Mouse (Mus musculus): ENCODE measurements around the gene Pold4.
A peak's percentile ranks its signal among the peaks of the same experiment; 100 is the strongest.

Pold4 gene

DNA sequence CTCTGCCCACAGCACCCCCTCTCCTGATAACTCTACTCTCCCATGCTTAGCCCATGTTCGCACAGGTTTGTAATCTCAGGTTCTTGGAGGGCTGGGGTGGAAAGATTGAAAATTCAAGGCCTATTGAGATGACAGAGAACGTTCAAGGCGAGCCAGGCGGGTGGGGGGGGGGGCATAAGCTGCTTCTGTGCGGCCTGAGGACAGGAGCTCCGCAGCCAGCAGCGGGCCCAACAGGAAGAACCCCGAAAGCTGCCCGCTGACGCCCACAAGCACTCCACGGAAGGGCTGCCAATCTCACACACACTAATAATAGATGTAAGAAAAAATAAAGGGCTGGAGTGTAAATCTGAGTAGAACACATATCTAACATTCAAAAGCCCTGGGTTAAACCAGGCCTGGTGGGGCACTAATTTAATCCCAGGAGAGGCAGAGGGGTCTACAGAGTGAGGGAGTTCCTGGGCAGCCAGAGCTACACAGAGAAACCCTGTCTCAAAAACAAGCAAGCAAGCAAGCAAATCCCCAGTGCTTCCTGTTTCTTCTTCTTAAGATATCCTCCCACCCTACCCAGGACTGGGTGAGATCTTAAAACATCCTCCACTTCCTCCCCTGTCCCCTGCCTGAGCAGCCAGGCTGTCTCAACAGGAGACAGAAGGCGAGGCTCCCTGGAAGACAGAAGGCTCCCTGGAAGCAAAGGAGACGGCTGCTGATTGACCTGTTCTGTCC, 27.9 kb upstream of the Pold4 start:
- DNase-seq (ENCODE audit: low read depth) = no peak

DNA sequence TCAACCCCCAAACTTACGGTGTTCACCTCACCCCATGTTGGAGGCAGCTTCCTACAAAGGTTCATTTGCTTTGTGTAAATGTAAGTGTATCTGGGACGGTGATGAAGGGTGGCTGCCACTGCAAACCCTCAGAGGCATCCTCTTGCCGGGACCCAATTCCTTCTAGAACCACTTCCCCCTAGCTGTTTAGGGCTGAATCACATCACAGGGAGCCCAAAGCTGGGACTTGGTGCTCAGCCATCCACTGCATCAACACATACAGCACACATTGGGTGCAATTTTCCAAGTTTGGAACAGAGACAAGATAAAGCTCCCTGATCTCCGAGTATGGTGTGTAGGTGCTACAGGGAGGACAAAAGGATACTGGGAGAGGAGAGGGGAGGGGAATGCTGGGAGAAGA, 26.8 kb upstream of the Pold4 start:
- DNase-seq (ENCODE audit: low read depth) = no peak

DNA sequence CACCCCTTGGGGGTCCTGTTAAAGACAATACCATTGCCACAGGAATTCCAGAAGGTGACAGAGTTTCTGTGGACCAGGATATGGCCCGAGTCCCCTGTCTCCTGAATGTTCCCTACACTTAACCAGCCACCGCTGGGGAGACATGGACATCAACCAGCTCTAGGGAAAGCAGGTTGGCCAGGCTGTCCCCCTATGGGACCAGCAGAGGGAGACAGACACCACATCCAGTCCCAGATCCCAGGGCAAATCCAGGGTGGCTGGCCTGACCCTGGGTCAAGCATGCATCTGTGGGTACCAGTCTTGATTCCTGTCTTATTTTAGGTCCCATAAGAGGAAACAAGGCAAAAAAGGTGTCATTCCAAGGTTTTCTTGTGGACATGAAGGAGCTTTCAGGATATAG, 24.7 kb upstream of the Pold4 start:
- no peak for DNase-seq (ENCODE audit: low read depth)

DNA sequence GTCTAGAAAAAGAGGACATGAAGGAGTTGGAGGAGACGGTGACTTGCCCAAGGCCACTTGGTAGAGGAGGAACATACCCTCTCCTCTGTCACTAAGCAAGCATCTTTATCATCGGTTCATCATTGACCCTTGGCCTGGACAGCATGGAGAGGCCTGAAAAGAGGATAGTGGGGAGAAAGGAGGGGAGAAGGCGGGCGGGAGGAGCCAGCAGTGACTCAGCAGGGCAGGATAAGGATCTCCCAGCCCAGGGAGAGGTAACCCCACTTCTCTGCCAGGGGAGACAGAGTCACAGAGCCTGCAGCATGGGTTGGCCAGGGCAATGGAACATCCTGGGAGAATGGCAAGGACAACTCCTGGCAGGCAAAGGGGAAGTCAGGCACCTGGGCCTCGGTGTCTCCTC, 23.1 kb upstream of the Pold4 start:
- no peak for DNase-seq (ENCODE audit: low read depth)

DNA sequence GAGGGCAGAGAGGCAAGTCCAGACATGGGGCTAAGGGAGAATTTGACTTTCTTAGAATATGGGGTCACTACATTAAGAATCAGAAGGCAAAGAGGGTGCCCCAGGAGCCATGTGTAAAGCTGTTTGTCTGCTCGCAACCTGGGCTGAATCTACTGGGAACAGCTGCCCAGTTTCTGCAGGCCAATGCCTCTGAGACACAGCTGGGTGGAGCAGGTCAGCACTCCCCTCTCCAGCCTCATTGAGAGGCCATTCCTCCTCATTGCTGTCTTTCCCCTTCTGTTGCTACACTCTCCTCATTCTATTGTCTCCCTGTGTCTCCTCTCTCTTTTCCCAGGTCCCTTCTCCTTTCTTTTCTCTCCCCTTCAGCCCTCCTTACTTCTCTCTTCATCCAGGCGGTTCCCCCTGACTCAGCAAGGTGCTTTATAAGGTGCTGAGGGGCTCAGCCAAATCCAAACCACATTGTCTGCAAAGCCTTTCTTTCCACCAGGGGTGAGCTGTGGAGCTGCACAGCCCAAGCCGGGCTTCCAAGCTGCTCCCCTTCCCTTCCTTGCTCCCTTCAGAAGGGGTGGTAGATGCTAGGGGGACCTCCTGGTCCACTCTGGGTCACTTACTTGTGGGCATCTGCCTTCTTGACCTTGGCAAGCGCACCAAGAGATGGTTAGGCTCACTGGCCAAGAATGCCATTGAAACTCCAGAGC, 19.7 kb upstream of the Pold4 start:
- DNase-seq (ENCODE audit: low read depth) = no peak

DNA sequence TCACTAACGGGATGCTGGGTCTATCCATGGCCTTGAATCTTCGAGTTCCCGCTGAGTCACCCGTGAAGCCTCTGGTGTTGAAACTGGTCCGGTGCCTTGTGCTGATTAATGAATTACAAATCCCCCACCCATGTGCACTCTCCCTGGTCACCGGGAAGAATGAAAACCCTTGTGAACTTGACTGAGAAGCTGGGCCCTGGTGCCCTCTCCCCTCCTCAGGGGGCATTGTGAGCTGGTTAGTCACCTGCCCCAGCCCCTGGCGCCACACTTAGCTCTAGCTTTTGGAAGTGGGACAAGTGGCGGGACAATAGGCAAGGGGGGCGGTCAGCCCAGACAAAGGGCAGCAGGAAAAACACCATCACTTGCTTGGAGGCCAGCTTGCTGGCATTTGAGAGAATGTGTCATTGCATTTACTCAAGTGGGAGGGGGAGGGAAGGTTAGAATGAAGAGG, 18.1 kb upstream of the Pold4 start:
- DNase-seq (ENCODE audit: low read depth) = peak; percentile 92

DNA sequence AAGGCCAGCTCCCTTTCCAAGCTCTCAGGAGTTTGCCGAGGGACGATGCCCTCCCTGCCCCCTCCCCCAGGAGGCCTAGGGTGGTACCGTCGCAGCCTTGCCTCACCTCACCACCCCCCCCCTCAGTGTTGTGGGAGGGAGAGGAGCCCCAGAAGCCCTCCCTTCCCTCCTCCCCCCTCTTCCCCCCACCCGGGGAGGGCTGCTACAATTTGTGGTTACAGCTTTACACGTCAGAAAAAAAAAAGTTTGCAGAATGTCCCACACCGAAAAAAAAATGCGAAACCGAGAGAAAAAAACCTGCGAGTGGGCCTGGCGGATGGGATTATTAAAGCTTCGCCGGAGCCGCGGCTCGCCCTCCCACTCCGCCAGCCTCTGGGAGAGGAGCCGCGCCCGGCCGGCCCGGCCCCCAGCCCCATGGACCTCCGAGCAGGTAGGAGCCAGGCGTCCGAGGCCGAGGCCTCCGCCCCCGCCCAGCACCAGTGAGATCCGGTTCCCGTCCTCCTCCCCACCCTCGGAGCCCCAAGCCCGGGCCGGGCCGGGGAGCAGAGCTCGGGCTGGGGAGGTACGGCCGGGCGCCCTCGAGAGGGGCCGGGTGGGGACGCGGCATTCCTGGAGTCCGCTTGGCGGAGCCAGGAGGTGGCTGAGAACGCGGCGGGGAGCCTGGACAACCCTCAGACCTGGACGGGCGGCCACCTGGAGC, 17.5 kb upstream of the Pold4 start, which contains the start of the genes Clcf1 and AC109138.7:
Gene Clcf1 (plus strand): TSS at position 168 of the 700 bp plus-strand sequence.
Gene AC109138.7 (plus strand): TSS at position 287 of the 700 bp plus-strand sequence.
- peak; percentile 71 for DNase-seq (ENCODE audit: low read depth)

DNA sequence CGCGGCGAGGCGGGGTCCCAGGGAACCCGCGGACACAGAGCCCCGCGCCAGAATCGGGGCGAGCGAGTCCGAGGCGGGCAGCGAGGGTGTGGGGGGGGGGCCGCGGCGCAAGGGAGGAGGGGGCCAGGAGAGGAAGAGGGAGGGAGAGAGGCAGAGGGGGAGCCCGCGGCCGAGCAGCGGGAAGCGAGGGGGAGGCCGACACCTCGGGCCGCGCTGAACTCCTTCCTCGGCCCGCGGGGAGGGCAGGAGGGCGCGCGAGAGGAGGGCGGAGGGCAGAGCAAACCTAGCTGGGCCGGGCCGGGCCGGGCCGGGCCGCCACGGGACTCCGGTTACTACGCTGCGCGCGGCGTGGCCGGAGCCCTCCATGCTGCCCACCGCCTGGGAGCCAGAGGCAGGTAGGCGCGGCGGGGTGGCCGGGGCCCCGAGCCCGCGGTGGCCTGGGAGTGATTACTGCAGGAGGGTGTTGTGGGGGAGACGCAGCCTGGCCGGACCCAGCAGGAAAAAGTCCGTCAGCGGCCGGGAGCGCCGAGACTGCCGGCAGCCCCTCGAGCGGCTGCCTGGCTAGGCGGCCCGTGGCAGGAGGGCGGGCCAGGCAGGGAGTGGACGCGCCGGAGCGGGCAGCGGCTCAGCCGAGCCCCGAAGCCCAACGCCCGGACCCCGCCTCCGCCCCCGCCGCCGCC, 16.8 kb upstream of the Pold4 start:
- no peak for DNase-seq (ENCODE audit: low read depth)

DNA sequence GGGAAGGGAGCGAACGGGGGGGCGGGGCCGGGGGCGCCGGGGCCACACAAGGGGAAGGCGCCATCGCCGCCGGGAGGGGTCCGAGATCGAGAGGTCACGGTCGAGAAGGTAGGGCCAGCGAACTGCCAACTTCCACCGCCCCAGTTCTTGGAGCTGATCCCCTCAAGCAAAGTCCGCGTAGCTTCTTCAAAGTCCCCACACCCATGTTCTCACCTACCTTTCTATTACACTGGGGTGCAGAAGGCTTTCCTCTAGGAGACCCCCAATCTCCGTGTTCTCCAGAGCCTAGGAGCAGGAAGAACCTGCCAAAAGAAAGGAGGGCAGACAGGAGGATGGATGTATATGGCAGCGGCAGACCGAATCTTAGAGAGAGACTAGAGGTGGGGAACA, 16.3 kb upstream of the Pold4 start:
- DNase-seq (ENCODE audit: low read depth) = no peak

DNA sequence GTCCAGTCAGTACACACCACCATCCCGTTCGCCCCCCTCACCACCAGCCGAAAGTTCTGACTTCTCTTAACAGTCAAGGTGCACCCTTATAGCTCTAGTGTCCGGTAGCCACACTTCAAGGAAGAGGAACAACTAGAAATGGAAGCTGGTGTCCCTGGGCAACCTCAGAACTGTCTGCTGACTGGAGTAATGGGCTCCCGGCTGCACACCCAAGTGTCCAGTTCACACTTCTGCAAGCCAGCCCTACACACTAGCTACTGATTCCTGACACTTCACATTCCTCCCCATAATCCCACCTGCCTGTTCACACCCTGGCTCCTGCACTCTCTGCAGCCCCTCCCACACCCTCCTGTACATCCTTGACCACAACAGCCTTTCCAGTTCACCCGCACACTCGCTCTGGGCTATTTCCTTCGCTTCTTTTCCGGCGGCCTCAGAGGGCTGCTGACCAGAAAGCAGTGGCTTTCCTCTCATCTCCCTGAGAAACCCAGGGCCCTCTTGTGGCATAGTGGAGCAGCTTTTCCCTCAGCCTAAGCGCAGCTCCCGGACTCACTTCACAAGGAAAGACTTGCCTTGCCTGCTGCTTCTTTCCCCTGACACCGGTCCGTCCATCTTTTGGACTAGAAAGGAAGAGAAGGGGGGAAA, 15.5 kb upstream of the Pold4 start:
- DNase-seq (ENCODE audit: low read depth) = no peak

DNA sequence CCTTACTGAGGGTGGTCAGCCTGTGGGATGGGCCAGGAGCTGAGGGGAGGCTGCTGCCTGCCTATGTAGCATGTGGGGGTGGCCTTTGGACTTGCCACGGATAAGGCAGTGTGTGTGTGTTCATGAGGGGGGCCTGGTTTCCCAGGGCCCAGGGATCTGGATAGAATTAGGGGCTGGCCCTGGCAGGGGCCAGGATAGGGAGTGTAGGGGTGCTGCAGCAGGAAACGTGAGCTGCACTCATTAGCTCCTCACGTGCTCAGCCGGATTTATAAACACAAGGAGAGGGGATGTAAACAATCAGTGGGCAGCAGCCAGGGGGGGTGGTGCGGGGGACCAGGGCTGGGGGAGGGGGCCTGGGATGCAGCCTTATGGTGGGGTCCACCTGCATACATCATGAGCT, 14.6 kb upstream of the Pold4 start:
- no peak for DNase-seq (ENCODE audit: low read depth)

DNA sequence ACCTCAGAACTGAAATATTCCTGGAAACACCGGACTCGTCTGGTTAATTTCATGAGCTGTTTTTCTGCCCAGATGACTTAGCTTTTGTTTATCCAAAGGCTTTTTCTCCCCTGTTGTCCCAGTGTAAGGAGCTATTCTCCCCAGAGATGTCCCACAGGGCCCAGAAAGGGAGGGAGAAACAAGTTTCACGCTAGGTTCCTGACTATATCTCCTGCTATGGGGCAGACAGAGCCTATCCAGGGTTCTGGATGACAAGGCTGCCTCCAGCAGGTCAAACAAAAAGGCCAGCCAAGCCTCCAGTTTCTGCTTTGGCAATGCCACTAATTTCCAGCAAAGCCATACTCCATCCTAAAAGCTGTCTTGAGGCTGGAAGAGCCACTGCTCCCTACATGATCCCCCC, 13.8 kb upstream of the Pold4 start:
- no peak for DNase-seq (ENCODE audit: low read depth)

DNA sequence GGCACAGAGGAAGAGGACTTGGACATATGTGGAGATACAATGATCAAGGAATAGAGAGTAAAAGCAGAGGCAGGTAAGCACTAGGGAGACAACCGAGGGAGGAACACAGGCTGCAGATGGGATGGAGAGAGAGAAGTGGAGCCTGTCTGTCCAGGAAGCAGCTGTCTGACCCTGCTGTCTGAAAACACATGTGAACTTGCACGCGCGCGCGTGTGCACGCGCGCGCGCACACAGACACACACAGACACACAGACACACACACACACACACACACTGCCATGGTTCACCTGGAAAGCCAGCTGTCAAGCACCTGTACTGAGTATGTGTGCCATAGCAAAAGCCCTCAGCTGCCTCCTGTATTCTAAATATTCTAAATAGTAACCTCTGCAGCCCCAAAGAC, 13.4 kb upstream of the Pold4 start:
- DNase-seq (ENCODE audit: low read depth) = no peak

DNA sequence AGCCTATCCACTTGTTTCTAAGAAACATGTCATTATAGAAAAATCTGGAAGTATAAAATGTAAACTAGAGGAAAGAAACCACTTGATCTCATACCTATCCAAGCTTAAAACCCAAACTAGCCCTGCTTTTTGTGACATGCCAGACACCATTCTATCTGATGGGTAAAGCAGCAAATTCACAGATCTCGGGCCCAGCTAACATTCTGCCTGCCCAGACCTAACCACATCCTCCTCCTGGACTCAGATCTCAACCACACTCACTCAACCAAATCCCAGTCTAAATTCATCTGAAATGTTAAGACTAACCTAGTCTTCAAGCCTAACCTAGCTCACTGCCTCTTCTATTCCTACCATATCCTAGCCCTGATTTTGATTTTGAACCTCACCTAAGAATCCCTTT, 12.9 kb upstream of the Pold4 start:
- DNase-seq (ENCODE audit: low read depth) = no peak

DNA sequence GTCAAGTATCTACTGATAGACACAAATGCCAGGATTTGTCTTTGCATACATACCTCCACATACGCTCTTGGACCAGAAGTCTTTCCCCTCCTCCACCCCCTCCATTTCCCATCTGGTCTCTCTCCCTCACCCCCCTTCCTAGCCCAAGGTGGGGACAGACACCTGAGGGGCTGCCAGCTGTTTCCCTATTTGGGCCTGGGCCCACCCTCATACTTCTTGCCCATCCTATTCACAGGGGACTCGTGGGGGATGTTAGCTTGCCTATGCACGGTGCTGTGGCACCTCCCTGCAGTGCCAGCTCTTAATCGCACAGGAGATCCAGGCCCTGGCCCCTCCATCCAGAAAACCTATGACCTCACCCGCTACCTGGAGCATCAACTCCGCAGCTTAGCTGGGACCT, 11.8 kb upstream of the Pold4 start:
- no peak for DNase-seq (ENCODE audit: low read depth)

DNA sequence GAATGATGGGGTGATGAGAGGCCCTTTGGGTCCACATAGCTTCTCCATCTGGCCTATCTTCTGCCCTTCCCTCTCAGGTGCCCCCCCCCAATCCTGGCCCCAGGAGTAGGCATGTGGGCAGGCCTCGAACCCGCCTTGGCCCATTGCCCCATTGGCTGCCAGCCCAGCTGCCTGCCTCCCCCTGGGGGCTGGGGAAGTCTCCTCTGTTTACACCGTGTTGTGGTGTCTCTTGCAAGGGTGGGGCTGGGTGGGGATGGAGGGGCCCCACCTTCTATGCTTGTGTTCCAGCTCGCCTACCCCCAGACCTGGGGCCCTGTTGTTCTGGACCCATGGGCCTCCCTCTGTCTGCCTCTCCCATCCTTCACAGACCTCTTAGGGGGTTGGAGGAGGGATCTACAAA, 11.3 kb upstream of the Pold4 start:
- no peak for DNase-seq (ENCODE audit: low read depth)

DNA sequence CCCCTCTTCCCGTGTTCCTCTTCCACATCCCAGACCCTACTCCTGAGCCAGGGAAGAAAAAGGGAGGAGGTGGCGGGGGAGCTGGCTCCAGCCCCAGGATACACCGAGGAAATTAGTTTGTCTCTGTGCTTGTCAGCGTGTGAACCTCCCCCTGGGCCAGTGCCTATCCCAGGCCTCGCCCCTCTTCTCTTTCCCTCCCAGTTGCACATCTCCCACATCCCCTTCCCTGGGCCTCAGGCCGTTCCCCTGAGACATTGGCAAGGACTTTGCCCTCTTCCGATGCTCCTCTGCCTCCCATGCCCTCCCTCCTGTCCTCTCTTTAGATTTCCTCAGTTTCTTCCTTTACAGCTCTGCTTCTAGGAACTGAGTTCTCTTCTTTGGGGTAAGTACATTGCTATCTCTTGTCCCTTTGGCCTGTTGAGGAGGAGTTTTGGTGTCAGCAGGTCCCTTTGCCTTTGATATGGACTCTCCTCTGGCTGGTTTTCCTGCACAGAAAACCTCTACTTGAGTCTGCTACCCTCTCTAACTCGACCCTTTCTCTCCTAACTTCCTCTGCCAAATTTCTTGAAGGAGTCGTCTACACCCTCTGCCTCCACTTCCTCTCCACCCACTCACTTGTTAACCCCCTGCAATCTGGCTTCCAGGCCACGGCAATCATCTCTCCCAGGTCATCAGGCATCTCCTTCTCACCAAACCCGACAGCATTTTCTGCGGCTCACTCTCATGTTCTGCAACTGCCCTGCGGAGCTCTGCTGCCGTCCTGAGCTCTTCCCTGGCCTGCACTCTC, 10.5 kb upstream of the Pold4 start:
- DNase-seq (ENCODE audit: low read depth) = no peak

DNA sequence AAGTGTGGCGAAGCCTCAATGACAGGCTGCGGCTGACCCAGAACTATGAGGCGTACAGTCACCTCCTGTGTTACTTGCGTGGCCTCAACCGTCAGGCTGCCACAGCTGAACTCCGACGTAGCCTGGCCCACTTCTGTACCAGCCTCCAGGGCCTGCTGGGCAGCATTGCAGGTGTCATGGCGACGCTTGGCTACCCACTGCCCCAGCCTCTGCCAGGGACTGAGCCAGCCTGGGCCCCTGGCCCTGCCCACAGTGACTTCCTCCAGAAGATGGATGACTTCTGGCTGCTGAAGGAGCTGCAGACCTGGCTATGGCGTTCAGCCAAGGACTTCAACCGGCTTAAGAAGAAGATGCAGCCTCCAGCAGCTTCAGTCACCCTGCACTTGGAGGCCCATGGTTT, 9.5 kb upstream of the Pold4 start:
- no peak for DNase-seq (ENCODE audit: low read depth)

DNA sequence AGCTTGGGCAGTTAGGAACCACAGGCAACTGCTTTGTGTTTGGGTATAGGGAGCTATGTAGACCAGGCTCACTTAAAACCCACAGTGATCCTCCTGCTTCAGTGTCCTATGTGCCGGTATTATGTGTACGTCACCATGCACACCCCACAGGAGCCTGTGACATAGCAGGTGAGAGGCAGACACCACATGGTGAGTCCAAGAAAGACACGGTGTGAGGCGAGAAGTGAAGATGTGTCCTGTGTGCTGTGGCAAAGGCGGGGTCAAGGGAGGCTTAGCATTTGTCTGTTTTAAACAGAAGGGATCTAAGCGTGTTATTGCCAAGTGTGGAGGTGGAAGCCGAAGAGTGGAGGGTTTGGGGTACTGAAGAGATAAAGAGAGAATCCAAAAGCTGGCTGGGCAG, 4.9 kb upstream of the Pold4 start:
- no peak for DNase-seq (ENCODE audit: low read depth)

DNA sequence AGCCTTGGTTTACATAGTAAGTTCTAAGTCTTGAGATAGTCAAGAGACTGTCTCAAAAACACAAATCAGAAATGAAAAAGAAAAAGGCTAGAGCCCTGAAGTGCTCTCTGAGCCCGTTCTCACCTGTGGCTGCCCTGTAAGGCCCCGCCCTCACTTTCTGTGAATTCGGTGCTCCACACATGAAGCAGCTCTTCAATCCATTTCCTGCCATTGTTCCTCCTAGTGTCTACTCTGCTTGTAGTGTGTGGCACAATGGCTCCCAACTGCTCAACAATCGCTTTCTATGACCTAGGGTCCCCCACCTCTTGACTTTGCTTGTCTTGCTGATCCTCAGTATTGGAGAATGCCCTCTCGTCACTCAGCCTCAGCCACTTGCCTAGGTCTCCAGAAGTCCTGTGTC, 4.3 kb upstream of the Pold4 start:
- no peak for DNase-seq (ENCODE audit: low read depth)

Measured in fibroblast of lung, adult 2 months (primary cell).